Mouse (Mus musculus) CD4-positive, CD25-positive, alpha-beta regulatory T cell, adult 4 months (primary cell): ENCODE data around the gene Rps27. TPM values are rescaled to one million over a fixed set of nuclear protein-coding genes. Genes with fewer than 3 reads are reported as not detected.

Experiments used
- polyA plus RNA-seq, 2 experiments: library from polyadenylated mRNA; unstranded; fragments of 100-300 nt; shearing (Covaris generic); gene quantifications; one replicate each; pipeline ENCODE4 v1.2.1; 2017

The Rps27 gene
- polyA plus RNA-seq, 2 experiments from 2014 or later: 7,118 to 8,557 TPM

Other genes starting within 250 kb of the Rps27 start
- 10 to 100 TPM; 69.2 to 70.3 TPM for gene Hax1, start 214.9 kb downstream of the Rps27 start, polyA plus RNA-seq
- gene 4933434E20Rik, start 162.0 kb downstream of the Rps27 start, polyA plus RNA-seq: 100 to 1,000 TPM; 371 to 424 TPM
- 100 to 1,000 TPM; 226 to 315 TPM for gene Ubap2l, start 161.0 kb downstream of the Rps27 start, polyA plus RNA-seq
- 1,000 to 10,000 TPM in 1 of 2 experiments, 100 to 1,000 TPM in 1; 868 to 1,085 TPM for gene Tpm3, start 141.0 kb downstream of the Rps27 start, polyA plus RNA-seq
- gene Nup210l, start 109.5 kb downstream of the Rps27 start, polyA plus RNA-seq: under 1 TPM; 0.27 to 0.58 TPM
- under 1 TPM in 1 of 2 experiments, not detected in 1; 0.58 TPM for gene Rab13, start within 50 bp of the Rps27 start, polyA plus RNA-seq
- 10 to 100 TPM; 60.5 to 75.2 TPM for gene Jtb, start 17.9 kb upstream of the Rps27 start, polyA plus RNA-seq
- under 1 TPM in 1 of 2 experiments, not detected in 1; 0.20 TPM for gene Creb3l4, start 29.9 kb upstream of the Rps27 start, polyA plus RNA-seq
- gene Slc39a1, start 34.5 kb upstream of the Rps27 start, polyA plus RNA-seq: 10 to 100 TPM; 36.5 to 50.4 TPM
- gene Crtc2, start 40.5 kb upstream of the Rps27 start, polyA plus RNA-seq: 10 to 100 TPM; 34.0 to 50.6 TPM
- gene Dennd4b, start 51.5 kb upstream of the Rps27 start, polyA plus RNA-seq: 10 to 100 TPM; 17.9 to 28.0 TPM
- 10 to 100 TPM; 25.2 to 26.2 TPM for gene Gatad2b, start 79.5 kb upstream of the Rps27 start, polyA plus RNA-seq
- under 1 TPM in 1 of 2 experiments, not detected in 1; 0.19 TPM for gene Slc27a3, start 176.3 kb upstream of the Rps27 start, polyA plus RNA-seq
- 10 to 100 TPM; 16.9 to 17.9 TPM for gene Ints3, start 220.0 kb upstream of the Rps27 start, polyA plus RNA-seq